Mouse (Mus musculus) layer of hippocampus, adult 9-10 months (tissue): ENCODE results near the gene Hes7.
"Not testable (repeated sequence)": the region's sequence is repeated elsewhere in the genome, so short reads cannot be mapped to it uniquely, and the experiment has no call there.

Experiments used
- DNase-seq: peaks from one replicate; pipeline ENCODE4 v3.0.0; 2022; ENCODE audit warnings: low spot score

Hes7 gene

DNA sequence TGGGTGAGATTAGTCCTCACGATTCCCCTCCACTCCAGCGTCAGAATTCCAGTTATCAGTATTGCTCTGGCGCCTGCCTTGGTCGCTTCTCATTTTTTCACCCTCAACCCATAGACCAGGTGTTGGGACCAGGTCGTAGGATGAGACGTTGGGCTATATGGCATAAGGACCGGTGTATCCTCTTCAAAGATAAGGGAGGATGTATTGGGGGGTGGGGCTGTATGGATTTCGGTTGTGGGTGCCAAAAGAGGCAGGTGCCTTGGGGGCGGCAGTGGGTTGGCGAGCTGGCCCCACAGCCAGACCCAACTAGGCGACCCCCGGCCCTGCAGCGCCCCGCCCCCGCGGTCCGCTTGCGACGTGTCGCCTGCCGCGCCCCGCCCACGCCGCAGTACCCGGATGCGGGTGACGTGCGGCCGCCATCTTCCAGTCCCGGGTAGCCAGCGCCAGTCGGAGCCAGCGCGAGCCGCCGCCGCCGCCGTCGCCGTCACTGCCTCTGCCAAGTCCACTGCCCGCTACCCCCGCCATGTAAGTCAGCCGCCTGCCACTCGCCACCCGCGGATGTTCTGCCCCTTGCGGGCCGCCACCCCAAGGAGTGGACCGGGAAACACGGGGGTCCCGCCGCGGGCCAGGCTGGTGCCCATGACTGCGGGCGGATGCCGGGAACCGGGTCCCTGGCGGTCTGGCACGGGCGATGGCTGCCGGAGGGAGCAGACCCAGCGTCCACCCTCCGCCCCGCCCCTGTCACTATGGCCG lies 31.9 kb upstream of the Hes7 start, which contains the start of gene Vamp2:
Vamp2 (plus strand) TSS at position 388 of the 753 bp plus-strand sequence.
- no peak for DNase-seq

DNA sequence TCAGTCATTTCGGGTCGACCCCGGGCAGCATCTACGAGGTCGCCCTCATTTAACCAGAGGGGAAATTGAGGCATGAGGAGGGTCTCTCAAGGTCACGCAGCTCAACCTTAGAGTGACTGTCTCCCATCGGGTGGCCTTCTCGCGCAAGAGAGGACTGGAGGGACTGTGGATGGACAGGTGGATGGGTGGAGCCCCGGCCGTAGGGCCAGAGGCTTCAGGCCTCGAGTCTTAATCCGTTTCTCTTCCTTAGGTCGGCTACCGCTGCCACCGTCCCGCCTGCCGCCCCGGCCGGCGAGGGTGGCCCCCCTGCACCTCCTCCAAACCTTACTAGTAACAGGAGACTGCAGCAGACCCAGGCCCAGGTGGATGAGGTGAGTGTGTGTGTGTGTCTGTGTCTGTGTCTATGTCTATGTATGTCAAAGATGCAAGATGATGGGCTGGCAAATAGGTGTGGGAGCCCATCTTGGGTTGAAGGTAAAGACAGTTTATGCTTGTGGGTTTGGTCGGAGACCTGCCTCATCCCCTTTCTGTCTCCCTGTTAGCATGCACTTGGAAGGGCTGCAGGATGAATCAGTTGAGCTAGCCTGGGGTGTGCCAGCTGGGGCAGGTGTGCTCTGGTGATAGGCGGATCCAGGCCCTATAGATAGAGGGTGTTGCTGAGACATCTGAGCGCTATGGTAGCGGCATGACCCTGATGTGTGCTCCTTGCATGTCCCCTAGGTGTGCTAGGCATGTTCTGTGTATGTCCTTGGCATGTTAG lies 31.2 kb upstream of the Hes7 start:
- DNase-seq = no peak

DNA sequence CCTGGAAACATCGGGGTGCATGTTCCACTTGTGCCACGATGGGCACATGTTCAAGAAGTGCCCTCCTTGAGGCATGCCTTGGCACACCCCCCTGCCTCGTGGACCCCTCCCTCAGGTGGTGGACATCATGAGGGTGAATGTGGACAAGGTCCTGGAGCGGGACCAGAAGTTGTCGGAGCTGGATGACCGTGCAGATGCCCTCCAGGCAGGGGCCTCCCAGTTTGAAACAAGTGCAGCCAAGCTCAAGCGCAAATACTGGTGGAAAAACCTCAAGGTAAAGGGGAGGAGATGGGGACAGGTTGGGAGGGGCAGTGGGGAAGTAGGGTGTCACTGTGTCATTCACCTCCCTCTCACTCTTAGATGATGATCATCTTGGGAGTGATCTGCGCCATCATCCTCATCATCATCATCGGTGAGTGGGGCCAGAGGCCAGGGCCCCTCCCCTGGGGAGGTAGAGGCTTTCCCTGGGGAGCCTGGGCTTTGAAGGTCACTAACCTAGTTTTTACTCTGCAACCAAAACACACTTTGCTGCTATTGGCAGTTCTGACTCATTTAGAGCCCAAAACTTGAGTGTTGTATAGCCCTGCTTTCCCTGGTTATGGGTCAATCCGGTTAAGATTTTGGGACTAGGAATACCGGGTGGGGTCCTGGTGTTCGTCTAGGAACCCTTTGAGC lies 30.5 kb upstream of the Hes7 start:
- no peak for DNase-seq

DNA sequence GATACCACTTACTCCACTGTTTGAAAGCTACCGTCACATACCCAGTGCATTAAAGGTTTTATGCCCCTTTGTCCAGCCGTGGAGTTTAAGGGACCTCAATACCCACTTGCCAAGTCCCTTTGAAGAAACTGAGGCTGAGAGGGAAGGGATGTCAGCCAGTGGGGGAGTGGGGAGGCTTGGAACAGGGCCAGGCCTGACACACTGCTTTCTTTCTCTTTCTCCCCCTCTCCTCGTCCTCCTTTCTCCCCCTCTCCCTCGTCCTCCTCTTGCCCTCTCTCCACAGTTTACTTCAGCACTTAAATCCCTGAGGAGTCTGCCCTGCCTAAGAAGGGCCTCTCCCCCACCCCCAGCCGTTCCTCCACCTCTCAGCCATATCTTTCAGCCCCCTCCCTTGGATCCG lies 29.8 kb upstream of the Hes7 start:
- no peak for DNase-seq

DNA sequence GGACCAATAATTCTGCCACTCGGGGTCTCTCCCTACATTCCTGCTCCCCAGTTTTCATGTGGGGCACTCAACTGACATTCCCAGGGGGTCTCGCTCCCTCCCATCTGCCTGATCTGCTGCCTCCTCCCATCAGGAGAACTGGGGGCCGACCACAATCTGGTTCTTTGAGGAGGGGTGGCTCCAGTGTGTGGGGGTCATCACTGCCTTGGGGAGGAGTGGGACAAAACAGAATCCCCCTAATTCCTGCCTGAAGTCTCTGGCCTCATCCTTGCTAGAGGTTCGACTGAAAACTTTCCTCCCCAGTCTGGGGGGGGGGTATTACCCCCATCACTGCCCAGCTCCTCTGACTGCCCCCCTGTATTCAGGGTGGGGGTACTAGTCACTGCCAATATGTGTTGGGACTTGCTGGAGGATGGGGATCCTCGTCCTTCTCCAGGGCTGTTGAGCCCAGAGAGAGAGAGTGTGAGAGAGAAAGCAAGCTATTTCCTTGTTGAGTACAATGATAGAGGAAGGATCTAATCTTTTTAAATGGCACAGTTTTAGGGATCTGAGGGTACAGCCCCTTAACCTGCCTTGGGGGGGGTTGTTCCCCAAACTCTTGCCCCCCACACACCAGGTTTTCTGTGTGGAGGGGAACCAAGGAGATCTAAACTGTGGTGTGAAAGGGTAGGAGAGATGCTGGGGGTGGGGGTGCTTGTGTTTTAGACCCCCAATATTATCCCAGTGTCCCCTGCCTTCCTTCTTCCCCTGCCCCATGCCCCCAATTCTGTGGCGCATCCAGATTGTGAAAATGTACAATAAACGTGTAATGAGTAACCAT lies 28.4 kb upstream of the Hes7 start:
- DNase-seq = no peak

DNA sequence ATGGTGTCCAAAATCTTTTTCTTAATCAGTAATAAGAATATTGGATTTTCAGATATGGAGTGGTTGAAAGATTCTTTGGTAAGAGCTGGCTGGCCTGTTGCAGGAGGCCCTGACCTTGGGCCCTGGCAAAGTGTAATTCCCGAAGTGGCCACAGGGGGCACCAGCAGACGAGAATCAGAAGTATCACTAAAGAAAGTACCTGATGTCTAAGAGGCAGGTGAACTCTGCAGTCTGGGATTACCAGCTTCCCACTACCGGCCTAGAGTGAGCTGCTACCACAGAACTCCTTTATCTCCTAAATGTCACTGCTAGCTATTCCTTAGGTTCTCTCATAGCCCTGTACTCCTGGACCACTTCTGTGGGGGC lies 27.8 kb upstream of the Hes7 start:
- DNase-seq = peak; percentile 82

DNA sequence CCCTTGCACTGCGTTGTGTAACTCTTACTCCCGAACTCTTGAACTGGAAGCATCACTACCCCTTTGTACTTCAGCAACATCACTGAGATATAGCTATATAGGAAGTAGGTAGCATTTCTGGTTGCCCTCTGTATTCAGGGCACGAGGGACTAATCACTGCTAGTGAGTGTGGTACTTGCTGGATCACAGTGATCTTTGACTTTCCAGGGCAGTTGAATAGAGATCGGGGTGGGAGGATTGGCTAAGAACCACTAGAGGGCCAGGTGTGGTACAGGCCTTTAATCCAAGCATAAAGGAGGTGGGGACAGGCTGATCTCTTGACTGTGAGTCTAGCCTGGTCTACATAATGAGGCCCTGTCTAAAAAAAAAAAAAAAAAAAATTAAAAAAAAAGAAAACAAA lies 27.3 kb upstream of the Hes7 start:
- no peak for DNase-seq

DNA sequence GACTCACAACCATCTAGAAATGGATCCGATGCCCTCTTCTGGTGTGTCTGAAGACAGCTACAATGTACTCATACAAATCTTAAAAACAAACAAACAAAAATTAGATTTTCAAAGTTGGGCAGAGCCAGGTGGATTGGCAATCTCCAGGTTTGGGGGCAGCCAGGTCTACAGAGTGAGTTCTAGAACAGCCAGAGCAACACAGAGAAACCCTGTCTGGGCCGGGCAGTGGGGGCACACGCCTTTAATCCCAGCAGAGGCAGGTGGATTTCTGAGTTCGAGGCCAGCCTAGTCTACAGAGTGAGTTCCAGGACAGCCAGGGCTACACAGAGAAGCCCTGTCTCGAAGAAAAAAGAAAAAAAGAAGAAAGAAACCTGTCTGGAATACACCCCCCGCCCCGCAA lies 26.3 kb upstream of the Hes7 start:
- DNase-seq = not testable (repeated sequence)

DNA sequence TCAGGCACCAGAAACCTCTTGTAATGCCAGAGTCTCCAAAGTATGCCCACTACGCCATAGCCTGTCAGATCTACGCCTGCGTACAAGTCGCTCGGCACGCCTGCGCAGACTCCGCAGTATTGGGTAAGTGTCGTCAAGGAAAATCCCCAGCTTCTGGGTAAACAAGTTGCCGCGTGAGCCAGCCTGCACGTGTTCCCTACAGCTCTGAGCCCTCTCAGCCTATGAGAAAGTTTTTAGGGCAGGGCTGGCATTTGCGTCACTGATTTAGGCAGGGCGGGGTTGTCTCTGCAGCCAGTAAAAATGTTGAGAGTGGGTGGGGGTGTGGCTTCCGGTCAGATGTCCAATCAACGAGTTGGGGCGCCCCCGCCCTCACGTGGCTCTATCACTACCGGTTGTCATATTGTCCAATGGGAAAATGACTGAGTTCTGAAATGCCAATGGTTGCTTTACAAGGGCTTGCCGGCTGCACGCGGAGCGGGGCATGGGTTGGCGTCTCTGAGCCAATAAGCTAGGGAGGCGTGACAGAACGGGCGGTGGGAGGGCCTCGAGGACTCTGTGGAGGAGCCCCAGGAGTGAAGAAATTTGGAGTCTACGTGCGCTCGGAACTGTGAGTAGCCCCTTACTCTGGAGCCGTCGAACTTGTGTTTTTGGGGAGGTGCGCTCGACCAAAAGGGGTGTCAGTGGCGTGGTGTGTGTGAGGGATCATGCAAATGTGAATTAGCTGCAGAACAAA lies 25.3 kb upstream of the Hes7 start, which contains the start of gene Per1:
Per1 (plus strand) TSS at position 521 of the 733 bp plus-strand sequence.
- DNase-seq = peak; percentile 100

DNA sequence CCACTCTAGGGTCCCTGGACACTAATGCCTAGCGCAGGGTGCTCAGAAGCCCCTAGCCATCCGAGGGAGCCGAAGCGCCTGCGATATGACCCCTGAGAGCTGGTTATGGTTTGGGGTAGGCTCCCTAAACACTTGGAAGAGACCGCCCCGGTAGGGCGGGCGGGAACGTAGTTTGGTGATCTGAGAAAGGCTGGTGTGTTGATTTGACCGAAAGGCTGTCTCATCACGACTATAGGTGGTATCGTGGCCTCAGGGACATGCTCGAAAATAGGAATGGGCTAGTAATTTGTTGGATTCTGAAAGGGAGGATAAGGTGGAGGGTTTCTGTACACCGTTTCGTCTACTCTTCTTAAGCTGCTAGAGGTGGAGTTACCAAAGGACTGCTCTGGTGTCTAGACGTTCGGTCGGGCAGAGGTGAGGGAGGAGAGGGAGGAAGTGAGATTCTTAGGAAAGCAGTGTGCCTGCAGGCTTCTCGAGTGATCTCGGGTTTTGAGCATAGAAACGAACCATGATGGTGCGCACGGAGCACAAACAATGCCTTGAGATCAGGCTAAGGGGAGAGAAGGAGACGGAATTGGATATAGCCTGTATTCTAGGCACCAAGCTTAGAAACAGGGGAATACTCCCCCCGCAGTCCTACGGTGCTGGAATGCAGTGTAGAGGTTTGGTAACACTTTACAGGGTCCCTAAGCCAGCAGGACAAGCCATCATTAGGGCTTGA lies 24.5 kb upstream of the Hes7 start:
- no peak for DNase-seq

DNA sequence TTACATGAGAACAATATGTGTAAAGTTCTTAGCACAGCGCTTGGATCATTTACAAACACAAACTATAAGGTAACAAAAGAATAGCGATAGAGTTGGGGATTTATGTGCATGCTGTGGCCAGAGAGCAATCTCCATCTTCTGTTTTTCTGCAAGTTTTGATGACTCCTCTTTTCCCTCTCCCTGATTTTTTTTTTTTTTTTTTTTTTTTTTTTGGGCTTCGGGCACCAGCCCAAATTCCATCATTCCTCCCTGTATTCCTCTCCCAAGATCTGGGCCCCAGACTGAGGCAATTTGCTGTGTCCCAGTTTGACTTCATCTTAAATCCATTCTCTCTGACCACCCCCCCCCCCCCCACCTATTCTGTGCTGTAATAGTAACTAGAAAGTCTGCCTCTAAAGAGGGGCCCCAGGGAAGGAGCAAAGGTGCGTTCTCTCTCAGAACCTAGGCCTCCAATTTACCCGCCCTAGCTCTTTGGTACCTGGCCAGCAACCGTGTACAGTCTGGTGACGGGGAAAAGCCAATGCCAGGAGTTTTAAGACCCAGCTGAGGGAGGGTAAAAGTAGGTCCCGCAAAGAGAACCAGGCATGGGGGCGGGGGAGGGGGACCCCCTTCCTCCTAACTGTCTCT lies 23.7 kb upstream of the Hes7 start:
- DNase-seq = no peak

DNA sequence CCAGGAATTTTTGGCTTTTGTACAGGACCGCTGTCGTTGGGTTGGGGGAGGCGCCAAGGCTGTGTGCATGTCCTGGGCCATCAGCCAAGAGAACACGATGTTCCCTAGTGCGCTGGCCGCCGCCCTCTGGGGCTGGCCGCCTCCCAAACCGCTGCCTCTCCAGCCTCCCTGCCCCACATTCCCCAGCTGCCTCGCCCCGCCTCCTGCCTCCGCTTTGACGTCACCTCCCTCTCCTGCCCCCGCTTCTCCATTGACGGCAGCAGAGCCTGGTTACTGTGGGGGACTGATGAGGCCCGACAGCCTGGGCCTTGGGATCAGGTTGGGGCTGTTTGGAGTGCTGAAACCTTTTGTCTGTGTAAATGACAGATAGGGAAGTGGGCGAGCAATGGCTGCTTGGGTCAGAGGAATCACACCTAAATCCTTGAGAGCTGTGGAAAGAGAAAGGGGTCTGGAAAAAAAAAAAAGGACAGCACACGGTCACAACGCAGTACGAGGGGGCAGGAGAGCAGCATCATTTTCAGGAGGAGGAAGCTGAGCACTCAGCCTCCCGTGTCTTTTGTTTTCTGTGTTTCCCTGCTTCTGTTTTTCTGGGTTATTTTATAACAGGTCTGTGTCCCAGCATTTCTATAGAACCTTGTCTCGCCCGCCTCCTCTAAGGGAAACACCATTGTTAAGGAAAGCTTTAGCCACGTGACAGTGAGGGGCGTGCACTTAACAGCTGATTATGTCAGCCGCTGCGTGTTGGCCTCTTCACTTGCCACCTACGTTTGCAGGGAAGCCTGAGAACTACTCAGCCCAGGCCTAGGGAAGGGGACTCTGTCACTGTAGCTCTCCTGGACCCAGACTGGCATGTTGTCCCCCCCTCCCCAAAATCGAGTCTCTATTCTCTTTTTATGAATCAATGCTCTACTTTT lies 23.0 kb upstream of the Hes7 start:
- DNase-seq = peak; percentile 94

DNA sequence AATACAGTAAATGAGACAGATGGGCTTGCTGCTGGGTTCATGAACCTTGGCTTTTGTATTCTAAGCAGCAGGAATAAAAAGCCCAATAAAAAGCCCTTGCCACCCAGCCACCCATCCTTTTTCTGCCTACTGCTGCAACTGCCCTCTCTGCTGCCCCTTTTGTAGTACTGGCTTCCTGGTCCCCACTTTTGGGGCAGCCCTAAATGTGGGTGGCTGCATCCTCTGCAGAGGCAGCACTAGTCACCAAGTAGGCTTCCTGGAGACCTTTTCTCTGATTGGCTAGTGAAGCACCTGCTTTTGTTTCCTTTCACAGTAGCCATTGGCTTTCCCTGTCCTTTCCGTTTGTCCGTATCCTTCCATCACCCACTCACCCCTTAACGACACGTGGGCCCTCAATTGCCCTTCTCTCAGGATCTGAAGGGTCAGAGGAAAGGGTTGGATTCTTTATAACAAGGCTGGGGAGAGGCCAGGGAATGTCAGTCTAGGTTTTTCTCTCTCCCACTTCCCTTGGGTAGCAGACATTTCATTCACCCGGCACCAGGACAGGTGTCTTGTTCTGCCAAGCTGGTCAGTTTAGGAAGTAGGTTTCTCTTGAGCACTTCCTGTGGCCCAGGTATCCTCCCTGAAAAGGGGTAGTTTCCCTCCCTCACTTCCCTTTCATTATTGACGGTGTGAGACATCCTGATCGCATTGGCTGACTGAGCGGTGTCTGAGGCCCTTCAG lies 22.0 kb upstream of the Hes7 start:
- DNase-seq = no peak

DNA sequence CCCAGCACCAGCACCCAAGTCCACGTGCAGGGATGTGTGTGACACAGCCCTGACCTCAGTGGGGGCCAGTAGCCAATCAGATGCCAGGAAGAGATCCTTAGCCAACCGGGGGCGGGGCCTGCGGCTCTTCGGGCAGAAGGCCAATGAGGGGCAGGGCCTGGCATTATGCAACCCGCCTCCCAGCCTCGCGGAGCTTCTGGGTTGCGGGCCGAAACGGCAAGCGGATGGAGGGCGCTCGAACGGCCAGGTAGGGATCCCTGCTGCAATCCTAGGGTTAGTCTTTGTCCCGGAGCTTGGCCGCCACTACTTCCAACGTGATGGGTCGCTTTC lies 21.5 kb upstream of the Hes7 start:
- DNase-seq = peak; percentile 94

DNA sequence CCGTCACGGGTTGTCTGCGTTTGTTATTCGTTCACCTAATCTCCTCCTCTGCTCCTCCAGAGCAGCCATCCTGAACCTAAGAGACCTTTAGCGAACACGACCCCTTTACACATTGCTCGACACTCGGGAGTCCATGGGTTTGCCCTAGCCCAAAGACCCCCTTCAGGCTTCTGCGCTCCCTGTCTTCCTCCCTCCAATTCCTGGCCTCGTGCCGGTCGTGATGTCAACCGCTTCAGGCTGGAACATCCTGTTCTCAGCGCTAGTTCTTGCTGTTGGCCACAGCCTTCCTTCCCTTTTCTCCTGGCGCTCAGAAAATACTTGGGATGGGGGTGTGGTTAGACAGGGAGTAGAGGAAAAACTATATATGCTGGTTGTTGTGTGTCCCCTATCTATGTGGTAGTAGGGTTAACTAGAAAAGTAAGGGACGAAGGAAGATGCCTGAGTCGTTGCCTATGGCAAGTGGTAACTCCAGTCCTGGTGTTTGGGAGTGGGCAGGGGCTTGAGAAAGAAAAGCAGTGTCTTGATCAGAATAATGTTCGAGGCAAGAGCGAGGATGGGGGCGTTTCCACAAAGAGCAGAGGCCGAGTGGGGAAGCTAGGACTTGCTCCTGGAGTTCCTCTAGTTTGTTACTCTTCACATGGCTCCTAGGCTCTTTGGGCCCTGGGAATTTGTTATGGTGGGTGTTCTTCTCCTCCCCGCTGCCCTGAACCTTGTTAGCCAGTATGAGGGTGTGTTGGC lies 20.9 kb upstream of the Hes7 start:
- DNase-seq = no peak

DNA sequence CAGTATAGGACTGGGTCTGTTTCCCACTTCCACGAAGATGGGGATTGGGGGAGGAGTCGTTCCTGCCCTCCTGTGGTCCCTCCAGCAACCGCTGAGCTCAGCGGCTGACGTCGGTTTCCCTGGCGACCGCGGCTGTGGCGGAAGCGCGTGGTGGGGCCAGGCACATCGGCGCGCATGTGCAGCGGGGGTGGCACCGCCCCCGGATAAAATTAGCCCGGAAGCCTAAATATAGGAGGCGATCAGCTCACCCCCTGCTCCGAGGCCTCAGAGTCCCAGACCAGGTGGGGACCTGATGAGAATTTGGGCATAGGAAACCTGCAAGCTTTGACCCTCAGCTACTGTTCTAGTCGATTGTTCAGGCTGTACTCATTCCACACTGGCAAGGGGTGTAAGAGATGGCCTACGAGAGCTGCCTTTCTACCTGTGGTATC lies 20.3 kb upstream of the Hes7 start:
- DNase-seq = no peak

DNA sequence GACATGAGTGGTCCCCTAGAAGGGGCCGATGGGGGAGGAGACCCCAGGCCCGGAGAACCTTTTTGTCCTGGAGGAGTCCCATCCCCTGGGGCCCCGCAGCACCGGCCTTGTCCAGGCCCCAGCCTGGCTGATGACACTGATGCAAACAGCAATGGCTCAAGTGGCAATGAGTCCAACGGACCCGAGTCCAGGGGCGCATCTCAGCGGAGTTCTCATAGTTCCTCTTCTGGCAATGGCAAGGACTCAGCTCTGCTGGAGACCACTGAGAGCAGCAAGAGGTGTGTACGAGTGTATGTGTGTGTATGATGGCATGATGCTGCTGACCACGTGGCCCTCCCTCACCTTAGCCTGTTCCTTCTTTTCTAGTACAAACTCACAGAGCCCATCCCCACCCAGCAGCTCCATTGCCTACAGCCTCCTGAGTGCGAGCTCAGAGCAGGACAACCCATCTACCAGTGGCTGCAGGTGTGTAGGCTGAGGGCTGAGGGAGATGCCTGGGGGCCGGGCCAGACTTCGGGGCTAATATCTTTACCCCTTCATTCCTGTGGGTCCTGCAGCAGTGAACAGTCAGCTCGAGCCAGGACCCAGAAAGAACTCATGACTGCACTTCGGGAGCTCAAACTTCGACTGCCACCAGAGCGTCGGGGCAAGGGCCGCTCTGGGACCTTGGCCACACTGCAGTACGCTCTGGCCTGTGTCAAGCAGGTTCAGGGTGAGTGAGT lies 19.4 kb upstream of the Hes7 start:
- no peak for DNase-seq
